Mouse (Mus musculus) midbrain, embryonic 12.5 days (tissue): Measurements from ENCODE around the gene Tmem117. TPM values are rescaled to one million over a fixed set of nuclear protein-coding genes. Genes with fewer than 3 reads are reported as not detected.

Experiments used
- ATAC-seq: fragments of 200-750 bp; cut with Nextera tagmentation; 2 replicates; pipeline ENCODE4 v1.8.0; 2017; ENCODE audit warnings: low read depth, moderate TSS enrichment, moderate library complexity; ENCODE audit not compliant: low FRiP score
- H3K27ac ChIP-seq: fragments of 300-500 bp; sonication (generic); replicated peaks from 2 replicates; pipeline ENCODE4 v1.5.1; 2016; ENCODE audit warnings: mild to moderate bottlenecking
- H3K27me3 ChIP-seq: fragments of 300-500 bp; sonication (generic); 2 replicates; pipeline ENCODE4 v1.6.1; 2016; ENCODE audit warnings: mild to moderate bottlenecking
- H3K36me3 ChIP-seq: fragments of 300-500 bp; sonication (generic); 2 replicates; pipeline ENCODE4 v1.6.1; 2016
- H3K4me1 ChIP-seq: fragments of 300-500 bp; sonication (generic); 2 replicates; pipeline ENCODE4 v1.6.1; 2016
- H3K4me2 ChIP-seq: fragments of 300-500 bp; sonication (generic); replicated peaks from 2 replicates; pipeline ENCODE4 v1.6.1; 2016; ENCODE audit warnings: mild to moderate bottlenecking, moderate library complexity
- H3K4me3 ChIP-seq: fragments of 300-500 bp; sonication (generic); 2 replicates; pipeline ENCODE4 v1.5.1; 2016; ENCODE audit warnings: mild to moderate bottlenecking
- H3K9ac ChIP-seq: fragments of 300-500 bp; sonication (generic); replicated peaks from 2 replicates; pipeline ENCODE4 v1.6.1; 2016; ENCODE audit warnings: mild to moderate bottlenecking, moderate library complexity
- H3K9me3 ChIP-seq: fragments of 300-500 bp; sonication (generic); 2 replicates; pipeline ENCODE4 v1.6.1; 2016; ENCODE audit warnings: mild to moderate bottlenecking
- WGBS: fragments of 180-500 bp; shearing (Covaris S2); methylation state at CpG from one replicate; pipeline ENCODE4 v1.1.7; 2016; 5-methylcytosine and 5-hydroxymethylcytosine counted together
- polyA plus RNA-seq: library from polyadenylated mRNA; unstranded; fragments of >200 nt; fragmentation: Nextera tagmentation; extraction: Ambion mirVana; gene quantifications from 2 replicates; pipeline ENCODE4 v1.2.1, GENCODE M21; 2016

Tmem117 gene
- polyA plus RNA-seq, 1 experiment from 2014 or later: 2.2 TPM

- H3K4me3 ChIP-seq: no peak overlapping the region
- no peaks in the 10 kb centered on the region for H3K9me3 ChIP-seq
- no peaks in the 10 kb centered on the region for H3K36me3 ChIP-seq
- WGBS: 84% methylated on average over 12 of the region's 12 CpGs
- peaks cover 4% of the 10 kb centered on the region; the same call in 1 of the 2 replicates for H3K4me1 ChIP-seq
- no peak overlapping the region for H3K27ac ChIP-seq
- ATAC-seq: no peak
- H3K9ac ChIP-seq: no peak overlapping the region
- no peaks in the 10 kb centered on the region for H3K27me3 ChIP-seq
- H3K4me2 ChIP-seq: no peak overlapping the region
Observed at GRCm38 (mm10) chr15:95138709-95139409, 509.8 kb downstream of the Tmem117 start.

- Histone ChIP-seq H3K4me3 (no peak overlapping the region), H3K27ac (no peak overlapping the region), H3K4me2 (no peak overlapping the region), H3K27me3 (no peaks in the 10 kb centered on the region), H3K9ac (no peak overlapping the region), H3K36me3 (no peaks in the 10 kb centered on the region), H3K9me3 (no peaks in the 10 kb centered on the region), H3K4me1 (no peaks in the 10 kb centered on the region)
- WGBS: 82% methylated on average over 2 of the region's 2 CpGs
- ATAC-seq: no peak
Observed at GRCm38 (mm10) chr15:95144131-95144530, 515.1 kb downstream of the Tmem117 start.

GRCm38 (mm10) chr15:95145118-95145517 lies 516.1 kb downstream of the Tmem117 start:
- ATAC-seq: no peak
- 88% methylated on average over 2 of the region's 2 CpGs for WGBS
- Histone ChIP-seq H3K9me3 (no peaks in the 10 kb centered on the region), H3K4me3 (no peak overlapping the region), H3K4me1 (no peaks in the 10 kb centered on the region), H3K27me3 (no peaks in the 10 kb centered on the region), H3K4me2 (no peak overlapping the region), H3K27ac (no peak overlapping the region), H3K9ac (no peak overlapping the region), H3K36me3 (no peaks in the 10 kb centered on the region)

Other genes starting within 250 kb of the Tmem117 start
- gene Adamts20, start 163.8 kb upstream of the Tmem117 start, polyA plus RNA-seq: 2.9 and 3.5 TPM in 2 replicates
- 6.2 and 7.1 TPM in 2 replicates for gene Pus7l, start 85.7 kb upstream of the Tmem117 start, polyA plus RNA-seq
- gene Irak4, start 85.6 kb upstream of the Tmem117 start, polyA plus RNA-seq: 2.5 and 3.1 TPM in 2 replicates
- 93.7 and 98.6 TPM in 2 replicates for gene Twf1, start 39.3 kb upstream of the Tmem117 start, polyA plus RNA-seq